Mouse (Mus musculus) liver, embryonic 12.5 days (tissue): Measurements from ENCODE around the gene Spsb2. TPM values are rescaled to one million over a fixed set of nuclear protein-coding genes. Genes with fewer than 3 reads are reported as not detected.

ENCODE experiments used
- ATAC-seq: fragments of 200-750 bp; cut with Nextera tagmentation; 2 replicates; pipeline ENCODE4 v1.8.0; 2017; ENCODE audit warnings: moderate number of reproducible peaks, mild to moderate bottlenecking, moderate library complexity
- H3K27ac ChIP-seq: fragments of 300-500 bp; sonication (generic); 2 replicates; pipeline ENCODE4 v1.5.1; 2016; ENCODE audit warnings: mild to moderate bottlenecking
- H3K27me3 ChIP-seq: fragments of 300-500 bp; sonication (generic); replicated peaks from 2 replicates; pipeline ENCODE4 v1.6.1; 2016; ENCODE audit warnings: mild to moderate bottlenecking, moderate library complexity
- H3K36me3 ChIP-seq: fragments of 300-500 bp; sonication (generic); 2 replicates; pipeline ENCODE4 v1.6.1; 2016; ENCODE audit warnings: mild to moderate bottlenecking, moderate library complexity
- H3K4me1 ChIP-seq: fragments of 300-500 bp; sonication (generic); 2 replicates; pipeline ENCODE4 v1.6.1; 2016
- H3K4me2 ChIP-seq: fragments of 300-500 bp; sonication (generic); 2 replicates; pipeline ENCODE4 v1.6.1; 2016; ENCODE audit warnings: mild to moderate bottlenecking, moderate library complexity
- H3K4me3 ChIP-seq: fragments of 300-500 bp; sonication (generic); 2 replicates; pipeline ENCODE4 v1.5.1; 2016; ENCODE audit warnings: mild to moderate bottlenecking, moderate library complexity
- H3K9ac ChIP-seq: fragments of 300-500 bp; sonication (generic); 2 replicates; pipeline ENCODE4 v1.6.1; 2016; ENCODE audit warnings: mild to moderate bottlenecking, moderate library complexity
- H3K9me3 ChIP-seq: fragments of 300-500 bp; sonication (generic); replicated peaks from 2 replicates; pipeline ENCODE4 v1.6.1; 2016; ENCODE audit warnings: mild to moderate bottlenecking, moderate library complexity
- WGBS: fragments of 180-500 bp; shearing (Covaris S2); methylation state at CpG from one replicate; pipeline ENCODE4 v1.1.7; 2016; ENCODE audit not compliant: insufficient replicate concordance; 5-methylcytosine and 5-hydroxymethylcytosine counted together
- polyA plus RNA-seq: library from polyadenylated mRNA; unstranded; fragments of >200 nt; fragmentation: Nextera tagmentation; extraction: Ambion mirVana; gene quantifications from 2 replicates; pipeline ENCODE4 v1.2.1, GENCODE M21; 2016

Gene Spsb2
- polyA plus RNA-seq, 1 experiment from 2014 or later = 9.9 TPM

- H3K27me3 ChIP-seq = no peaks in the 10 kb centered on the region
- ATAC-seq = no peak
- H3K4me1 ChIP-seq = peaks cover 73% of the 10 kb centered on the region
- peak overlapping the region; percentile 90 for H3K9ac ChIP-seq
- 74% methylated on average over 24 of the region's 24 CpGs for WGBS
- H3K4me2 ChIP-seq = peak overlapping the region; percentile 94
- H3K36me3 ChIP-seq = peaks cover 52% of the 10 kb centered on the region
- H3K27ac ChIP-seq = peak overlapping the region; percentile 91
- H3K9me3 ChIP-seq = no peaks in the 10 kb centered on the region
- peak overlapping the region; percentile 85 for H3K4me3 ChIP-seq
These were observed 3.5 kb downstream of the Spsb2 start for GRCm38 (mm10) chr6:124811701-124812560.

- Histone ChIP-seq H3K4me2 (peak overlapping the region; percentile 94), H3K9me3 (no peaks in the 10 kb centered on the region), H3K27me3 (no peaks in the 10 kb centered on the region), H3K4me1 (peaks cover 65% of the 10 kb centered on the region), H3K36me3 (peaks cover 61% of the 10 kb centered on the region), H3K27ac (peak overlapping the region; percentile 91), H3K4me3 (peak overlapping the region; percentile 85), H3K9ac (peak overlapping the region; percentile 90)
- no peak for ATAC-seq
- WGBS = 24% methylated on average over 9 of the region's 9 CpGs
These were observed 4.4 kb downstream of the Spsb2 start for GRCm38 (mm10) chr6:124812848-124813247.

GRCm38 (mm10) chr6:124813496-124813895 is 5.0 kb downstream of the Spsb2 start:
- Histone ChIP-seq H3K4me3 (peak overlapping the region; percentile 85), H3K27me3 (no peaks in the 10 kb centered on the region), H3K4me2 (peak overlapping the region; percentile 94), H3K36me3 (peaks cover 68% of the 10 kb centered on the region), H3K4me1 (peaks cover 58% of the 10 kb centered on the region), H3K9me3 (no peaks in the 10 kb centered on the region), H3K9ac (peak overlapping the region; percentile 90), H3K27ac (peak overlapping the region; percentile 91)
- ATAC-seq = peak; percentile 61
- under 1% methylated on average over 18 of the region's 18 CpGs for WGBS

- peaks cover 58% of the 10 kb centered on the region for H3K4me1 ChIP-seq
- H3K4me3 ChIP-seq = peak within 1 kb of the TSS; percentile 85
- peak within 1 kb of the TSS; percentile 94 for H3K4me2 ChIP-seq
- H3K9me3 ChIP-seq = no peaks in the 10 kb centered on the region
- WGBS = under 1% methylated on average over 22 of the region's 22 CpGs
- no peaks in the 10 kb centered on the region for H3K27me3 ChIP-seq
- peak within 1 kb of the TSS; percentile 90 for H3K9ac ChIP-seq
- ATAC-seq = peak; percentile 84
- peak within 1 kb of the TSS; percentile 91 for H3K27ac ChIP-seq
- peaks cover 72% of the 10 kb centered on the region for H3K36me3 ChIP-seq
These were observed 5.5 kb downstream of the Spsb2 start, which contains the start of gene Tpi1 for GRCm38 (mm10) chr6:124813933-124814332. Gene Tpi1 (minus strand): TSS chr6:124814296.

GRCm38 (mm10) chr6:124814448-124814847 is 6.0 kb downstream of the Spsb2 start:
- H3K36me3 ChIP-seq = peaks cover 77% of the 10 kb centered on the region
- no peaks in the 10 kb centered on the region for H3K27me3 ChIP-seq
- no peaks in the 10 kb centered on the region for H3K9me3 ChIP-seq
- H3K4me3 ChIP-seq = peak overlapping the region; percentile 85
- peak; percentile 8; the same call in 1 of the 2 replicates for ATAC-seq
- H3K27ac ChIP-seq = peak overlapping the region; percentile 34; the same call in 1 of the 2 replicates
- H3K4me2 ChIP-seq = peak overlapping the region; percentile 94
- 34% methylated on average over 8 of the region's 8 CpGs for WGBS
- H3K4me1 ChIP-seq = peaks cover 53% of the 10 kb centered on the region
- peak overlapping the region; percentile 90 for H3K9ac ChIP-seq

GRCm38 (mm10) chr6:124814858-124815774 is 6.7 kb downstream of the Spsb2 start:
- H3K27me3 ChIP-seq = no peaks in the 10 kb centered on the region
- H3K4me2 ChIP-seq = peak overlapping the region; percentile 94
- ATAC-seq = no peak
- H3K9ac ChIP-seq = no peak overlapping the region
- 0 out of 2 replicates have a peak overlapping the region, but pooled peaks have one; percentile 22 for H3K27ac ChIP-seq
- H3K9me3 ChIP-seq = no peaks in the 10 kb centered on the region
- 73% methylated on average over 9 of the region's 9 CpGs for WGBS
- H3K4me1 ChIP-seq = peaks cover 47% of the 10 kb centered on the region
- H3K36me3 ChIP-seq = peaks cover 80% of the 10 kb centered on the region
- no peak overlapping the region for H3K4me3 ChIP-seq

- Histone ChIP-seq H3K9me3 (no peaks in the 10 kb centered on the region), H3K27me3 (no peaks in the 10 kb centered on the region), H3K36me3 (peaks cover 80% of the 10 kb centered on the region), H3K4me2 (no peak overlapping the region), H3K27ac (no peak overlapping the region), H3K4me1 (peaks cover 32% of the 10 kb centered on the region), H3K4me3 (no peak overlapping the region), H3K9ac (no peak overlapping the region)
- ATAC-seq = no peak
- 78% methylated on average over 4 of the region's 4 CpGs for WGBS
These were observed 8.2 kb downstream of the Spsb2 start for GRCm38 (mm10) chr6:124816611-124817010.

GRCm38 (mm10) chr6:124817125-124817524 is 8.7 kb downstream of the Spsb2 start:
- ATAC-seq = no peak
- Histone ChIP-seq H3K27me3 (no peaks in the 10 kb centered on the region), H3K4me3 (no peak overlapping the region), H3K9ac (no peak overlapping the region), H3K9me3 (no peaks in the 10 kb centered on the region), H3K27ac (no peak overlapping the region), H3K4me2 (no peak overlapping the region), H3K36me3 (peaks cover 80% of the 10 kb centered on the region), H3K4me1 (peaks cover 27% of the 10 kb centered on the region)
- WGBS = 93% methylated on average over 11 of the region's 11 CpGs

GRCm38 (mm10) chr6:124817563-124817962 is 9.1 kb downstream of the Spsb2 start:
- Histone ChIP-seq H3K4me2 (no peak overlapping the region), H3K27me3 (no peaks in the 10 kb centered on the region), H3K36me3 (peaks cover 80% of the 10 kb centered on the region), H3K9ac (no peak overlapping the region), H3K9me3 (no peaks in the 10 kb centered on the region), H3K27ac (no peak overlapping the region), H3K4me3 (no peak overlapping the region), H3K4me1 (peaks cover 22% of the 10 kb centered on the region)
- no peak for ATAC-seq
- 94% methylated on average over 8 of the region's 8 CpGs for WGBS

- H3K27me3 ChIP-seq = no peaks in the 10 kb centered on the region
- peaks cover 80% of the 10 kb centered on the region for H3K36me3 ChIP-seq
- no peak overlapping the region for H3K4me2 ChIP-seq
- no peak overlapping the region for H3K27ac ChIP-seq
- H3K9me3 ChIP-seq = no peaks in the 10 kb centered on the region
- no peak overlapping the region for H3K9ac ChIP-seq
- peaks cover 18% of the 10 kb centered on the region for H3K4me1 ChIP-seq
- 64% methylated on average over 8 of the region's 8 CpGs for WGBS
- H3K4me3 ChIP-seq = no peak overlapping the region
- ATAC-seq = no peak
These were observed 9.5 kb downstream of the Spsb2 start for GRCm38 (mm10) chr6:124817971-124818370.

- no peak overlapping the region for H3K4me2 ChIP-seq
- H3K4me3 ChIP-seq = no peak overlapping the region
- no peaks in the 10 kb centered on the region for H3K9me3 ChIP-seq
- no peak overlapping the region for H3K9ac ChIP-seq
- no peaks in the 10 kb centered on the region for H3K27me3 ChIP-seq
- no peak for ATAC-seq
- 72% methylated on average over 5 of the region's 5 CpGs for WGBS
- H3K36me3 ChIP-seq = peaks cover 99% of the 10 kb centered on the region
- no peak overlapping the region for H3K27ac ChIP-seq
- H3K4me1 ChIP-seq = 0 out of 2 replicates have a peak, but pooled peaks cover under 1% of the 10 kb centered on the region
These were observed 12.4 kb downstream of the Spsb2 start for GRCm38 (mm10) chr6:124820891-124821290.
